Mouse (Mus musculus) gastrocnemius, adult 2 months (tissue): ENCODE data around the gene Ccdc51. TPM values are rescaled to one million over a fixed set of nuclear protein-coding genes. Genes with fewer than 3 reads are reported as not detected.

Source experiments
- DNase-seq: peaks from one replicate; pipeline ENCODE4 v3.0.0; 2022
- H3K27ac ChIP-seq: fragments of 200-600 bp; 2 replicates; pipeline ENCODE4 v1.8.1; 2022; ENCODE audit warnings: mild to moderate bottlenecking
- H3K4me3 ChIP-seq: fragments of 200-600 bp; 2 replicates; pipeline ENCODE4 v1.8.1; 2022; ENCODE audit warnings: mild to moderate bottlenecking, moderate library complexity
- CTCF ChIP-seq: fragments of 200-600 bp; IDR thresholded peaks from 2 replicates; pipeline ENCODE4 v1.8.1; 2022; ENCODE audit warnings: antibody characterized with exemption, mild to moderate bottlenecking, moderate library complexity
- intact Hi-C: fragments of 180-260 bp; cut with DNase I; formaldehyde crosslinking; loops from one replicate; pipeline ENCODE4 v1.15.1; 2025
- total RNA-seq, 2 experiments: library from RNA; stranded (reverse); gene quantifications; 2 replicates each; pipeline ENCODE4 v1.2.3; 2021

The Ccdc51 gene
- total RNA-seq, 2 experiments from 2014 or later: 6.5 to 7.9 TPM

- peak; percentile 96 for DNase-seq
- intact Hi-C loops: loop anchor here (1.0 to 5.0 kb wide), 2 partner anchors 56 to 122 kb away; partner anchors contain the start of gene Uqcrc1
- H3K4me3 ChIP-seq: peak within 1 kb of the TSS; percentile 76
- peak; percentile 100 for TF ChIP-seq CTCF
- peak within 1 kb of the TSS; percentile 93 for H3K27ac ChIP-seq
These were observed 23.0 kb upstream of the Ccdc51 start, which contains the start of gene Trex1 for GRCm38 (mm10) chr9:109059136-109059903. Gene Trex1 (minus strand): TSS chr9:109059734.

- intact Hi-C loops: no loop called here
- no peak for TF ChIP-seq CTCF
- peak overlapping the region; percentile 93 for H3K27ac ChIP-seq
- DNase-seq: no peak
- H3K4me3 ChIP-seq: no peak overlapping the region
These were observed 22.0 kb upstream of the Ccdc51 start for GRCm38 (mm10) chr9:109060184-109060897.

- TF ChIP-seq CTCF: no peak
- no peak for DNase-seq
- H3K4me3 ChIP-seq: no peak overlapping the region
- no peak overlapping the region for H3K27ac ChIP-seq
- intact Hi-C loops: no loop called here
These were observed 21.4 kb upstream of the Ccdc51 start for GRCm38 (mm10) chr9:109060898-109061295.

- TF ChIP-seq CTCF: peak; percentile 14; the same call in 1 of the 2 replicates
- Histone ChIP-seq H3K27ac (no peak overlapping the region), H3K4me3 (no peak overlapping the region)
- intact Hi-C loops: no loop called here
- DNase-seq: no peak
These were observed 14.1 kb upstream of the Ccdc51 start for GRCm38 (mm10) chr9:109068095-109068735.

- TF ChIP-seq CTCF: no peak
- H3K27ac ChIP-seq: peak within 1 kb of the TSS; percentile 93
- intact Hi-C loops: no loop called here
These were observed 8.4 kb upstream of the Ccdc51 start, which contains the start of gene Atrip for GRCm38 (mm10) chr9:109073661-109074573. Gene Atrip (minus strand): TSS chr9:109074124.

GRCm38 (mm10) chr9:109080516-109080915 lies 1.8 kb upstream of the Ccdc51 start:
- DNase-seq: no peak
- no peak overlapping the region for H3K4me3 ChIP-seq
- no peak overlapping the region for H3K27ac ChIP-seq
- intact Hi-C loops: no loop called here
- TF ChIP-seq CTCF: no peak

More at GRCm38 (mm10) chr9:109073661-109074573, 8.4 kb upstream of the Ccdc51 start, which contains the start of gene Atrip:
- H3K4me3 ChIP-seq: peak within 1 kb of the TSS; percentile 98
- DNase-seq: peak; percentile 95

GRCm38 (mm10) chr9:109081749-109082123 lies 557 bp upstream of the Ccdc51 start:
- Histone ChIP-seq H3K27ac (peak overlapping the region; percentile 90), H3K4me3 (peak overlapping the region; percentile 95)
- intact Hi-C loops: no loop called here
- no peak for TF ChIP-seq CTCF
- DNase-seq: no peak

GRCm38 (mm10) chr9:109084922-109085321 lies 2.6 kb downstream of the Ccdc51 start:
- DNase-seq: peak; percentile 13
- TF ChIP-seq CTCF: peak; percentile 45; the same call in 1 of the 2 replicates
- intact Hi-C loops: no loop called here
- Histone ChIP-seq H3K4me3 (no peak overlapping the region), H3K27ac (no peak overlapping the region)

- peak; percentile 23 for DNase-seq
- intact Hi-C loops: loop anchor here (2.0 kb wide), 1 partner anchor 33 kb away; no protein-coding TSS in a partner anchor
- Histone ChIP-seq H3K4me3 (peak overlapping the region; percentile 28; the same call in 1 of the 2 replicates), H3K27ac (peak overlapping the region; percentile 32)
- TF ChIP-seq CTCF: peak; percentile 70
These were observed 5.7 kb downstream of the Ccdc51 start for GRCm38 (mm10) chr9:109087987-109088386.

GRCm38 (mm10) chr9:109090446-109090845 lies 8.2 kb downstream of the Ccdc51 start:
- peak; percentile 12 for DNase-seq
- TF ChIP-seq CTCF: no peak
- Histone ChIP-seq H3K4me3 (no peak overlapping the region), H3K27ac (no peak overlapping the region)
- intact Hi-C loops: no loop called here

- DNase-seq: peak; percentile 14
- Histone ChIP-seq H3K27ac (no peak overlapping the region), H3K4me3 (no peak overlapping the region)
- no peak for TF ChIP-seq CTCF
- intact Hi-C loops: no loop called here
These were observed 9.5 kb downstream of the Ccdc51 start for GRCm38 (mm10) chr9:109091802-109092201.

- Histone ChIP-seq H3K27ac (no peak overlapping the region), H3K4me3 (no peak overlapping the region)
- peak; percentile 10 for DNase-seq
- TF ChIP-seq CTCF: no peak
- intact Hi-C loops: no loop called here
These were observed 10.5 kb downstream of the Ccdc51 start for GRCm38 (mm10) chr9:109092799-109093198.
